Comparison of ENCODE assay signal across 8 mouse cellular contexts in the genomic region with DNA sequence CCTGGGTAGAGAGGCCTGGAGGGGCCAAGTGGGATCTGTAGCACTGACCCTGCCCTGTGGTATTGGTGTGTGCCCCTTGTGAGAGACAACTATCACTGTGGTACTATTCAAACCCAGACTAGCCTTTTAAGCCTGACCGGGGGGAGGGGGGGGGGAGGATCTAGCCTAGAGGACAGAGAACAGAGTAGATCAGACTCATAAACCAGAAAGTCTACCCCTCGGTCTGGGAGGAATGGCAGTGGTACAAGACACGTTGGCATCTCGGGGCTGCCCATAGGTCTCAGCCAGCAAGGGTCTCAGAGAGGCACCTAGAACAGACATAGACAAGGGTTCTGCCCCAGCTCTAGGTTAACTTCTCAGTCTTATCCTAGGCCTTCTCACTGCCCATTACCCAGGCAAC. TPM values are rescaled to one million over a fixed set of nuclear protein-coding genes. Genes with fewer than 3 reads are reported as not detected.
DNase-seq lines count a peak whose midpoint lies in the region; ATAC-seq and TF ChIP-seq lines count a peak whose summit lies in the region.

No protein-coding gene starts in this region.

- TF ChIP-seq CTCF in kidney, postnatal 0 days (IDR thresholded peaks at IDR 0.05; ENCODE audit: low read depth), result no peak
- no peak for TF ChIP-seq CTCF in cortical plate, adult 2 months (IDR thresholded peaks at IDR 0.05; ENCODE audit: extremely low read depth, insufficient read depth, low read length)

- peak overlapping the region; percentile 70 for H3K9ac ChIP-seq in kidney, postnatal 0 days (ENCODE audit: low read depth, low read length)
- H3K9ac ChIP-seq in intestine, embryonic 14.5 days (ENCODE audit: low read length), result peak overlapping the region; percentile 76
- H3K9ac ChIP-seq in neural tube, embryonic 11.5 days (ENCODE audit: low read length), result peak overlapping the region; percentile 82

- no peaks in the 10 kb centered on the region for H3K36me3 ChIP-seq in kidney, postnatal 0 days (ENCODE audit: insufficient read depth, low read length)
- no peaks in the 10 kb centered on the region for H3K36me3 ChIP-seq in intestine, embryonic 14.5 days (ENCODE audit: control insufficient read depth, insufficient read depth, low read length)
- no peaks in the 10 kb centered on the region for H3K36me3 ChIP-seq in neural tube, embryonic 11.5 days (ENCODE audit: control insufficient read depth, insufficient read depth, low read length)

- WGBS in kidney, postnatal 0 days, result 35% methylated on average over 4 of the region's 4 CpGs
- WGBS in intestine, embryonic 14.5 days, result 47% methylated on average over 4 of the region's 4 CpGs
- WGBS in neural tube, embryonic 11.5 days, result 51% methylated on average over 4 of the region's 4 CpGs

- peak overlapping the region; percentile 48 for H3K4me3 ChIP-seq in kidney, postnatal 0 days (replicated peaks; ENCODE audit: low read depth, low read length)
- H3K4me3 ChIP-seq in cortical plate, adult 2 months (ENCODE audit: insufficient read depth, low read length), result peak overlapping the region; percentile 96
- H3K4me3 ChIP-seq in intestine, embryonic 14.5 days (ENCODE audit: low read depth, low read length), result peak overlapping the region; percentile 70
- H3K4me3 ChIP-seq in neural tube, embryonic 11.5 days (ENCODE audit: low read depth, low read length), result peak overlapping the region; percentile 76

- no peaks in the 10 kb centered on the region for H3K27me3 ChIP-seq in kidney, postnatal 0 days (ENCODE audit: insufficient read depth, low read length)
- H3K27me3 ChIP-seq in intestine, embryonic 14.5 days (replicated peaks; ENCODE audit: control insufficient read depth, insufficient read depth, low read length), result no peaks in the 10 kb centered on the region
- H3K27me3 ChIP-seq in neural tube, embryonic 11.5 days (ENCODE audit: control insufficient read depth, insufficient read depth, low read length), result no peaks in the 10 kb centered on the region

- no peak for ATAC-seq in kidney, postnatal 0 days (replicated peaks; ENCODE audit: low FRiP score, low read depth)
- ATAC-seq in intestine, embryonic 14.5 days (replicated peaks; ENCODE audit: low FRiP score, low TSS enrichment, low read depth), result no peak
- ATAC-seq in neural tube, embryonic 11.5 days (ENCODE audit: insufficient read depth, low FRiP score, low TSS enrichment), result peak; percentile 3; the same call in 1 of the 2 replicates

- H3K27ac ChIP-seq in kidney, postnatal 0 days, result no peak overlapping the region
- H3K27ac ChIP-seq in cortical plate, adult 2 months (ENCODE audit: insufficient read depth, low read length), result peak overlapping the region; percentile 10
- no peak overlapping the region for H3K27ac ChIP-seq in intestine, embryonic 14.5 days (ENCODE audit: low read depth)
- H3K27ac ChIP-seq in neural tube, embryonic 11.5 days (ENCODE audit: low read depth, low read length), result no peak overlapping the region

- no peak for DNase-seq in kidney, postnatal 0 days (ENCODE audit: low spot score)
- DNase-seq in kidney, adult 18-20 months, result no peak
- no peak for DNase-seq in intestine, embryonic 14.5 days (ENCODE audit: low spot score)
- no peak for DNase-seq in neural tube, embryonic 11.5 days (ENCODE audit: low spot score)
- DNase-seq in gastrocnemius, postnatal 25 days, result no peak
- no peak for DNase-seq in natural killer cell, adult 2 months (ENCODE audit: low spot score in 2 of 2)
- DNase-seq in kidney, adult 11 months, result no peak

- H3K4me1 ChIP-seq in kidney, postnatal 0 days (replicated peaks; ENCODE audit: insufficient read depth, low read length), result peaks cover 9% of the 10 kb centered on the region
- H3K4me1 ChIP-seq in cortical plate, adult 2 months (ENCODE audit: control insufficient read depth, insufficient read depth, low read length), result no peaks in the 10 kb centered on the region
- H3K4me1 ChIP-seq in intestine, embryonic 14.5 days (replicated peaks; ENCODE audit: control insufficient read depth, insufficient read depth, low read length), result peaks cover 15% of the 10 kb centered on the region
- peaks cover 11% of the 10 kb centered on the region for H3K4me1 ChIP-seq in neural tube, embryonic 11.5 days (ENCODE audit: control insufficient read depth, insufficient read depth, low read length)

- no peak for TF ChIP-seq POLR2A in cortical plate, adult 2 months (IDR thresholded peaks at IDR 0.05; ENCODE audit: extremely low read depth, insufficient read depth, low read length)

- H3K9me3 ChIP-seq in kidney, postnatal 0 days (replicated peaks; ENCODE audit: low read length), result no peaks in the 10 kb centered on the region
- no peaks in the 10 kb centered on the region for H3K9me3 ChIP-seq in intestine, embryonic 14.5 days (ENCODE audit: control insufficient read depth, low read length)
- H3K9me3 ChIP-seq in neural tube, embryonic 11.5 days (ENCODE audit: control insufficient read depth, low read length), result no peaks in the 10 kb centered on the region

- H3K4me2 ChIP-seq in kidney, postnatal 0 days (ENCODE audit: low read length), result peak overlapping the region; percentile 90
- peak overlapping the region; percentile 80 for H3K4me2 ChIP-seq in intestine, embryonic 14.5 days (ENCODE audit: low read length)
- H3K4me2 ChIP-seq in neural tube, embryonic 11.5 days (ENCODE audit: low read depth), result peak overlapping the region; percentile 81

RNA-seq across cellular contexts. Expression of gene St3gal4, which starts 3.3 kb away (rescaled TPM):
- polyA plus RNA-seq in kidney, postnatal 0 days (2015; fragmentation: Nextera tagmentation; extraction: Ambion mirVana), result 11.7 and 13.1 TPM in 2 replicates
- 7.5 and 8.3 TPM in 2 replicates for polyA plus RNA-seq in cortical plate, adult 2 months (2012; rRNA removed)
- 28.9 and 34.1 TPM in 2 replicates for polyA plus RNA-seq in intestine, embryonic 14.5 days (2014; fragmentation: Nextera tagmentation; extraction: Ambion mirVana)
- polyA plus RNA-seq in neural tube, embryonic 11.5 days (2014; fragmentation: Nextera tagmentation; extraction: Ambion mirVana), result 12.3 and 16.1 TPM in 2 replicates
- total RNA-seq in gastrocnemius, postnatal 25 days (2021), result 1 to 10 TPM; 4.4 to 5.3 TPM
